Mouse (Mus musculus) fat pad, adult 2 months (tissue): Measurements from ENCODE around the gene Bud23.
"Not testable (repeated sequence)": the region's sequence is repeated elsewhere in the genome, so short reads cannot be mapped to it uniquely, and the experiment has no call there.

Experiments used
- DNase-seq: peaks from one replicate; pipeline ENCODE4 v3.0.0-alpha.2; 2011; ENCODE audit warnings: low read depth, low spot score; ENCODE audit errors: extremely low read depth

The Bud23 gene

DNA sequence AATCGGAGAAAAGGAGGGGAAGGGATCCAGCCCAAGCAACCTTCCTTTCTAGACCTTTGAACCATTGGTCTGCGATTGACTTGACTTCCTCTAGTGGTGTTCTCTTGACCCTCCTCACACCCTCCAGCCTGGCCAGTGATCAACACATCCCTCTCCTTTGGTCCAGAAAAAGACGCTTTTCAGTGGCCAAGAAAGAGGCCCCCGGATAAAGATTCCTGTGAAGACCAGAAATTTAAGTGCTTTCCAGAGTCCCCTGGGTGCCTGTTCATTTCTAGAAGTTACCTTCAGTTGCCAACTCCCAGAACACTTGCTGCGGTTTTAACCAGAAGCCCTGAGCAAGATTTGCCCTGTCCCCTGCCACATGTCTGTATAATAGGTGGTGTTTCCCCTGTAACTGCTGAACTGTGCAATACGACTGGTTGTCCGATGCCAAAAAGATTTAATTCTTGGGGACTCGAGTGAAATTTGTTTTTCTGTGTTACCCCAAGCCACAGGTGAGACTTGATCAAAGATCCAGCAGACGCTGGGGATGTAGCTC is at the start of gene Bud23:
TSS of gene Bud23 (minus strand) at position 51 of the 538 bp plus-strand sequence.
- not testable (repeated sequence) for DNase-seq

DNA sequence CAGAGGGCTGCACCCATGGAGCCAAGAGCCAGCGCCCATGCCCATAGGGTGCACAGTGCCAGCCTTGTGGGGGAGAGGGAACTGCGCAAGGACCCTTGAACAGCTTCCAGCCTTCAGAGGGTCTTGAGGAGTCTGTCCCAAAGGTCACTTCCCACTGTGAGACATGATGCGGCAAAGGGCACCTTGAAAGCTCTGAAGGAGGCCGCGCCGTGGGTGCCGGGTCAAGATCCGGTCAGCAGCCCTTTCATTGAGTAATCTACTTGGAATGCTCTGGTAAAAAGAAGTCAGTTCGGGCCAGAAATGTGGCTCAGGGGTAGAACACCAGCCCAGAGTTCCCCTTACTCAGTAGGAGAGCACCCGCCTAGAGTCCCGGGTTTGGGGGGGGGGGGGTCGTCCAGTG is 49.0 kb upstream of the Bud23 start:
- no peak for DNase-seq

DNA sequence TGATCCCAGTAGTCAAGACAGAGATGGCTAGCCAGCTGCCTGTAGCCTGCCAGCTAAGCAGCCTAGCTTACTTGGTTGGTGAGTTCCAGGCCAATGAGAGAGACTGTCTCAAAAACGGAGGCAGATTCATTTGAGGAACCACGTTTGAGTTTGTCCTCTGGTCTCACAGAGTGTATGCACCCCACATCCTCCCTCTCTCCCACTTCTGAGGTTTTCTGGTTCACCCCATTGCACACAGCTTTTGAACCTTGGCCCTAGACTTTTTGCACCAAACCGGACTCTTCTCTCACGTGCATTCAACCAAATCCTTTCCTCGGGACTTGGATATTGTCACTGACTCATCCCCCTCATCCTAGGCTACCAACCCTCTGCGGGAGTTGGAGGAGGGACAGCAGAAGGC is 45.2 kb upstream of the Bud23 start:
- DNase-seq, result no peak

DNA sequence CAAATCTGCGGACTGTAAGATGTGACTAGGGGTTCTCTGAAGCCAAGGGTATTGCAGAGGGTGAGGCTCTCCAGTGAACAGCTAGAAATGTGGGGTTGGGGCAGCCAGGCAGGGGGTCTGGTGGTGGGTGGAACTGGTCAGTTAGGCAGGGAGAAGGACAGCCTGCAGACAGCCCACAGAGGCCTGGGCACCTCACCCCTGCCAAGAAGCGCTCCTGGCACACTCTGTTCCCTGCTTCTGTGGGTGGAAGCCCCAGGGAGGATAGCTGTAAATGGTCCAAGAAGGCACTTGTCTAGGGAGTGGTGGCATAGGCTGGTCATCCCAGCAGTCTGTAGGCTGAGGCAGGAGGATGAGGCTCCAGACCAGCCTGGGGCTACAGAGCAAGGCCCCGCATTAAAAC is 44.7 kb upstream of the Bud23 start:
- DNase-seq, result no peak

DNA sequence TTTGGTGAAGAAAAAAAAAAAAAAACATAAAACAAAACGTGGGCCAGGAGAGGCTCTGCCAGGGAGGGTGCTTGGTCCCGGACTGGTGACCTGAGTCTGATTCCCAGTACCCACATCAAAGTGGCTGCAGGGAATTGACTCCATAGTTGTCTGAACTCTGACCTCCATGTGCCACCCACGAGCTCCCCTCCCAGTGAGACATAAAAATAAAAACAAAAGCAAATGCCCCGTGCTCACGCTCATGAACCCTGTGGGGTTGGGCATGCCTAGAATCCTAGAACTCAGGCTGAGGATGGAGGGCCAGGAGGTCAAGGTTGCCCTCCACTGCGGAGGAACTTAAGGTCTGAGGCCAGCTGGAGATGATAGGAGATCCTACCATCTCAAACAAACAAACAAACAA is 44.3 kb upstream of the Bud23 start:
- no peak for DNase-seq

DNA sequence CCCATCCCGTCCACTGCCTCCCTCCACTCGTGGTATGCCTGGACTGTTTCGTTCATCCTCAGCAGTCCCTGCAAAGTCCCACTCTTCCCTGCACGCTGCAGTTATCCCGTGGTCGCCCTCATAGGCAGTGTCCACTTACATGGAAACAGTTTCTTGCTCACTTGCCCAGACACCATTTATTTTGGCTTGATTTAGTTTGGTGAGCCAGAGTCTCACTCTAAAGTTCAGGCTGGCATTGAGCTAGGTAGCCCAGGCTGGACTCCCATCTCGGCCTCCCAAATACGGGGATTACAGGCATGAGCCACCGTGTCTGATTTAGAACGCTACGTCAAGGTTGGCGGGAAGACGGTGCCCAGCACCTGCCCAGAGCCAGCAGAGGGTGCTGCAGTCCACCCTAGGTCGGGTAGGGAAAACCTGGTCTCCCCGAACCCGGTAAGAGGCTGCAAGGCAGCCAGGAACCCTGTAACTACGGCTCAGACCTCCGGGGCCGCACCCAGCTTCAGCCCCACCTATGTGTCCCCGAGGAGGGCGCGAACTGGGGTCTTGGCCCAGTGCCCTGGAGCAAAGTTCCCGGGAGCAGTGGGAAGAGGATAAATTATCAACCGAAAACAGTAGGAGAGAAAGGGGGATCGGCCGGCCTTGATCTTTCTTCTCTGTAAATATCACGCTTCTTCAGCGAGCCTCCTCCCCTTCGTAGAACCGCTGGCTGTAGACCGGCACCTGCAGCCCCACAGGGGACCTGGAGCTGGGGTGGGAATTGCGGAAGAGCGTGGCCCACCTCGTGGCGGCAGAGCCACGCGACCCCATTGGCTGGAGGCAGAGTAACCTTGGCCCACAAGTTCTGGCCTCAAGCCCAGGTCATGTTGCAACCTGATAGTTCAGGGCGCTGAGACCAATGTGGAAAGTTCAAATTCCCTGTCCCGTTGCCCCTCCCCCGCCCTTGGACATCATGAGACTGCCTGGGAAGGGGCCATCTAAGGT is 43.1 kb upstream of the Bud23 start:
- no peak for DNase-seq

DNA sequence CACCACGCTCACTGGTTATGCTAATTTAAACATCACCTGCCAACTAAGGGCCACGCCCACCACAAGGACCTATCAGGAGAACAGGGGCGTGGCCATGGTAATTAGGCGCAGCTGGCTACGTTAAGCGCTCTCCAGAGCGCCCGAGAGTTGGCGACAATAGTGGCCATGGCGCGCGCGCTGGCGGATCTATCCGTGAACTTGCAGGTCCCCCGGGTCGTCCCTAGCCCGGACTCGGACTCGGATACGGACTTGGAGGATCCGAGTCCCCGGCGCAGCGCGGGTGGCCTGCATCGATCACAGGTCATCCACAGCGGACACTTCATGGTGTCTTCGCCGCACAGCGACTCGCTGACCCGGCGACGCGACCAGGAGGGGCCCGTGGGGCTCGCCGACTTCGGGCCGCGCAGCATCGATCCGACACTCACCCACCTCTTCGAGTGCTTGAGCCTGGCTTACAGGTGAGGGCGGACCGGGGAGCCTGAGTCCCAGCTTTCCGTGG is 42.0 kb upstream of the Bud23 start:
- peak; percentile 58 for DNase-seq

DNA sequence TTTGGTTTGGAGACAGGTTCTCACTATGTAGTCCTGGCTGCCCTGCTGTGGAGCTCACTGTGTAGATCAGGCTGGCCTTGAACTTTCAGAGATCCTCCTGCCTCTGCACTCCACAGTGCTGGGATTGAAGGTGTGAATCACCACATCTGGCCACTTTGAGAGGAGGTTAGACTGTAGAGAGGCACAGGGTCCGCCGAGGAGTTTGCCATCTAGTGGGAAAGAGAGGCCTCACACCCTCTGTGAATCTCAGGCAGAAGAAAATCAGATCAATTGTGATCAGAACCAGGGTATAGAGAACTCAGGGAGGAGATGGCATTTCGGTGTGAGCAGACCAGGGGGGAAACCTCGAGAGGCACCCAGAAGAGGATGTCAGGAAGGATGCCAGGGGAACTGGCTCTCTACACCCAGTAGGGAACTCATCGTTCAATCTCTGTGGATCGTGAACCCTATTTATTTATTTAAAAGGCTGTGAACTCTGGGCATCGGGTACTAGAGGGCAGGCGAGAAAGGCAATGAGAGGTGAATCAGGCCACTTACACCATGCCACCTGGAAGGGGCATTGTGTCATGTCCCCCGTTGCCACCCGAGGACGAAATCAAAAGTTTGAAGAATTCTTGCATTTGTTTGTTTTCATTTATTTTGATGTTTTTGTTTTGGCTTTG is 39.4 kb upstream of the Bud23 start:
- DNase-seq, result no peak

DNA sequence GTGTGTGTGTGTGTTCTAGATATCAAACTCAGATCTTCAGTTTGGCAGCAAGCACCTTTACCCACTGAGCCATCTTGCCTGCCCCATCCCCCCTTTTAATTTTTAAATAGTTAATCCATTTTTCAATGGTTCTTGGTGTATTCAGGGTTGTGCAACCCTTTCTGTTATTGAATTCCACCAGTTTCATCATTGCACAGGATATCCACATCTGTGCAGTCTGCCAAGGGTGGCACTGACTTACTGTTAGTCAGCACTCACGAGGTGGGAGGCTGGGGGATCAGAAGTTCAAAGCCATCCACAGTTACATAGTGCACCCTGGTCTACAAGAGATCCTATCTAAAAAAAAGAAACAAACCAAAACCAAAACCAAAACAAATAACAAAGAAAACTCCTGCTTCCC is 36.2 kb upstream of the Bud23 start:
- DNase-seq, result no peak

DNA sequence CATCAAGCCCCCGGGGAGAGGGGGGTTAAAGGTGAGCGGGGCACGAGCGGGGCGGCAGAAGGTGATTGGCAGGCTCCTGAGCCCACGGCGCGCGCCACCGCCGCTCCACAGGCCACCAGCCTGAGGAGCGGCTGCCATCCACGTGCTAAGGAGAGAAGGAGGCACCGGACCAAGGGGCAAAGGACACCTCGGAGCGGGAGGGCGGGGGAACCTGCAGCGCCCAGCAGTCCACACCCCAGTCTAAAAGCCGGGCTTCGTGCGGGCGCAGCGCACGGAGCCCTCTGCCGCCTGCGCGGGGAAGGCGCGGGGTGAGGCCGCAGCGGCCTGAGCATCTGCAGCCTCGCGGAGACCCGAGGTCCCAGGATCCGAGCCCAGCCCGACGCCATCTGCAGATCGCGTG is 24.9 kb upstream of the Bud23 start, which contains the start of gene Mlxipl:
TSS of gene Mlxipl (plus strand) at position 238 of the 400 bp plus-strand sequence.
- no peak for DNase-seq

DNA sequence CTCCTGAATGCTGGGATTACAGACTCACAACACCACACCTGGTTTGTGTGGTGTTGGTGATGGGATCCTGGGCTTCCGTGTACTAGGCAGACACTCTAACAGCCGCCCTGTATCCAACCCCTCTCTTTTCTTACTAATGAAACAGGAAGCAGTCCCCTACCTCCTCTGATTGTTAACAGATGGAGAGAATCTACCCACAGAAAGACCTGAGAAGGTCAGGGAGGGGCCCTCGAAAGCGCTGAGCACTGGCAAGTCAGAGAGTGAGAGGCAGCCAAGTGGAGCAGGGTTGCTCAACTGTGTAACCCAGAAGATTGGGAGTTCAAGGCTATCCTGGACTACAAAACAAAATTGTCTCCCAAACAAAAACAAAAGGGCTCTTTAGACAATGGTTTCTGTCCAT is 22.1 kb upstream of the Bud23 start:
- DNase-seq, result no peak

DNA sequence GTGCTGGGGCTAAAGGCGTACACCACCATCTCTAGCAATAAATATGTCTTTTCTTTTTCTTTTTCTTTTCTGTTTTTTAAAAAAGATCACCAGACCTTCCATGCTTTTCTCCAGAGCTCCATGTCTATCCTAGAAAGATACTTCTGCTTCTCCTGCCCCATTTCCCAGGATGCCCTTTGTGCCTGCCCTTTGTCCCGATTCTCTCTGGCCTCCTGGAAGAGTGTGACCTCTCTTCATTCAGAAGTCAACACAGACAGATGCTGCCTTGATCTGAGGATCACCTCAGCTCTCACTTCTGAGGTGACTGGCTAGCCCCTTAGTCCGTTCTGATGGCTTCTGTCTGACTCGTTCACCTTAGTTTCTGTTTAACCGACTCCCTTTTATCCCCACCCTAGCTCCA is 15.8 kb upstream of the Bud23 start:
- DNase-seq, result no peak

DNA sequence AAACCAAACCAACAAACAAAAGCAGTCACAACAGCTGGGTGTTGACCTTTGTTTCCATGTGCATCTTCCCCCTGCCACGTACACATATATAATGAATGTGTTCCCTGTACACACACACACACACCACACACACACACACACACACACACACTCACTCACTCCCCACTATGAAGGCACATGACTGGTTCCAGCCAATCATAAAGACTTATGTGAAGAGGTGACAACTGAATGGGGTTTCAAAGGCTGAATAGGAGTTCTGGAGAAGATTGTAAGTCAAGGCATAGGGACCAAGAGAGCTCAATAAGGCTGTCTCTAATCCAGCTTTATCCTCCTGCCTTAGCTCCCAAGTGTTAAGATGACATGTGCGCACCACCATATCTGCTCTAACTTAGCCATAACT is 14.8 kb upstream of the Bud23 start:
- no peak for DNase-seq

DNA sequence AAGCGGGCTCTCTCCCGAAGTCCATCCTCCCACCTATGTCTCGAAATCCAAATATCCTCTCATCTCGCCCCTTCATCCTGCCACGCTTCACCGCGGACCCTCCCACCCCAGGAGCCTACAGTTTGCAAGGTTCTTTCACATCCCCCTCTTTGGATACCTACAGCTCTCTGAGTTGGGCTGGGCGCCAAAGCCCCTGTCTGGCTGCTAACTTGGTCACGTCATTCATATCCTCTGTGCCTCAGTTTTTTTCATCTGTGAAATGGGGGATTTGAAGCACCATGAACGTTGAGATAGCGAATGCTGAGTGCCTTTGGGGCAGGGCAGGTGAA is 13.7 kb upstream of the Bud23 start:
- DNase-seq, result no peak

DNA sequence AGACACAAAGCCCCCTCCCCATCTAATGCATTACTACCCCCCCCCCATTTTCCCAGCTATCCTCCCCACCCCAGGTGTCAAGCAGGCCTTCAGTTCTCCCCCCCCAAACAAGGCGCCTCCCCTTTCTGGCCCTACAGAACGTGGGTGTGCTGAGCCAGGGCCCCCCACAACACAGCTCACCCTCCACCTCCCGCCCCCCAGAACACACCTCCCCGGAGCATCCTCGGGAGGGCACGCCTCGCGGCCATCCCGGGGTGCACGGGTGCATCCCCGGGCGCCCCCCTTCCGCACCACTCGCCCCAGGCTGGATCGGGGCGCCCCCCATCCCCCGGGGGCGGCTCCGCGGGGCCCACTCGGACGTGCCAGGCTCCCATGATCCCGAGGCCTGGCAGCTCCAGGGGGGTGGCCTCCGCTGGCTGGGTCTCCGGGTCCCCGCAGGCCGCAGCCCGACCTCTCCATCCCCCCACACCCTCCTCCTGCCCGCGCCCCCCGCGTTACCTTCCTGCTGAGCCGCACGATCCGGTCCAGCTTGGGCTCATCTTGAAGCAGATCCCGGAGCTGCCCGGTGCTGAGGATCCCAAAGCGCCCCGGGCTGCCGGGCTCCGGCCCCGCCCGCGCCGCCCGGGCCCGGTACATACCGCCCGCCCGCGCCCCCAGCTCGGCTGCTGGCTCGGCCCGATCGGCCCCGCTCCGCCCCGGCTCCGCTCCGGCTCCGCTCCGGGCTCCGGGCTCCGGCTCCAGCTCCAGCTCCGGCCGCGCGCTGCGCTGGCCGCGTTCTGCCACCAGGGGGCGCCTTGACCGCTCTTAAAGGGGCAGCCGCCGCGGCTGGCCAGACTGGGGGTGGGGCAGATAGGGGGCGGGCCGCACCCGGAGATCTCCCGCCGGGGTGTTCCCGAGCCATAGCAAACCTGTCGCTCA is 13.1 kb upstream of the Bud23 start, which contains the start of gene Vps37d:
TSS of gene Vps37d (minus strand) at position 703 of the 918 bp plus-strand sequence.
- no peak for DNase-seq

DNA sequence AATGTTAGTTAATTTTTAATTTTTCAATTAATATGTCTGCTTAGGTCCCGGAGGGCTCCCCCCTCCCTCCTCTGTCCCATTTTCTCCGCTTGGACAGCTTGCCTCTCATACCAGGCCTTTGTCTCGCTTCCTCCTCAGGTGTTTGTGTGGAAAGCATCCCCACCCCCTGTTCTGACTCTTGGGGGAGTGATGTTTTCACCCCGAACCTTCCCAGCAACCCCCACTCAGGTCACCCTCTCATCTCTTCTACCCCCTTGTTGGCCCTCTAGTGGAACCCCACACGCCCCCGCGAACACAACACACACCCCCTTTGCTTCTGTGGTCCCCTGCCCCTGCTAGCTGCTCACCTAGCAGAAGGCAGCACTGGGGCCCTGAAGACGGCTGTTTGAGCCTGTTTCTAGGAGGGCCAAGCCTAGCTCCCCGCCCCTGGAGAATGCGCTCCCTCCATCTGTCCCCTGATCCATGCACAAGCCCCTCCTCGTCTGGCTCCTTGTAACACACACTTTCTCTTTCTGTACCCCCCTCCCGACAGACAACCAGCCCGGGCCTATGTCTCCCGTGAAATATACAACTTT is 12.3 kb upstream of the Bud23 start:
- no peak for DNase-seq

DNA sequence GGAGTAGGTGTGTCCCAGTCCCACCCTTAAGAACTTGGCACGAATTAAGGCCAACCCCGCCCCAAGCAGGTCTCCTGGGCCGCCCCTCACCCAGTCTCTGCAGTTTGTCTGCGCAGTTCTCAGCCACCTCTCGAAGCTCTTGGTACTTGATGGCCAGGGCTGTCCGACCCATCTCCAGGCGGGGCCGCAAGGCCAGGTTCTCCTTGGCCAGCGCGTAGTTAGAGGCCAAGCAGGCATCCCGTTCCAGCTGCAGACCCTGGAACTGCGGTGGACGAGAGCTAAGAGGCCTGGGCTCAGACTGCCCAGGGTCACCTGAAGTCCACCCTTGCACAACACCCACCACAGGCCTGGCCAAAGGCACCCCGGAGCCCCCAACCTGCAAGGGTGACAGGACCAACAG is 11.6 kb upstream of the Bud23 start:
- no peak for DNase-seq

DNA sequence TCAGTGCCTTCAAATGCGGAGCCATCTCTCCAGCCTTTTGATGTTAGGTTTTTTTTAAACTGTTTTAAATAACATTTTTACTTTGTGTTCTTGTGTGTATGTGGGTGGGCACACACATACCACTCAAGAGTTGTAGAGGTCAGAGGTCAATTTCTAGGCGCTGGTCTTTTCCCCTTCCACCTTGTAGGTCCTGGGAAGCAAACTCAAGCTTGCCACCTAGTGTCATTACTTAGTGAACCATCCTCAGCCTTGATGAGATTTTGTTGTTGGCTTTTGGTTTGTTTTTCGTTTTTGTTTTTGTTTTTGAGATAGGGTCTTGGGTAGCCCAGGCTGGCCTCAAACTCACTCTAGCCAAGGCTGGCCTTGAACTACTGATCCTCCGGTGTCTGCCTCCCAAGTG is 10.9 kb upstream of the Bud23 start:
- no peak for DNase-seq

DNA sequence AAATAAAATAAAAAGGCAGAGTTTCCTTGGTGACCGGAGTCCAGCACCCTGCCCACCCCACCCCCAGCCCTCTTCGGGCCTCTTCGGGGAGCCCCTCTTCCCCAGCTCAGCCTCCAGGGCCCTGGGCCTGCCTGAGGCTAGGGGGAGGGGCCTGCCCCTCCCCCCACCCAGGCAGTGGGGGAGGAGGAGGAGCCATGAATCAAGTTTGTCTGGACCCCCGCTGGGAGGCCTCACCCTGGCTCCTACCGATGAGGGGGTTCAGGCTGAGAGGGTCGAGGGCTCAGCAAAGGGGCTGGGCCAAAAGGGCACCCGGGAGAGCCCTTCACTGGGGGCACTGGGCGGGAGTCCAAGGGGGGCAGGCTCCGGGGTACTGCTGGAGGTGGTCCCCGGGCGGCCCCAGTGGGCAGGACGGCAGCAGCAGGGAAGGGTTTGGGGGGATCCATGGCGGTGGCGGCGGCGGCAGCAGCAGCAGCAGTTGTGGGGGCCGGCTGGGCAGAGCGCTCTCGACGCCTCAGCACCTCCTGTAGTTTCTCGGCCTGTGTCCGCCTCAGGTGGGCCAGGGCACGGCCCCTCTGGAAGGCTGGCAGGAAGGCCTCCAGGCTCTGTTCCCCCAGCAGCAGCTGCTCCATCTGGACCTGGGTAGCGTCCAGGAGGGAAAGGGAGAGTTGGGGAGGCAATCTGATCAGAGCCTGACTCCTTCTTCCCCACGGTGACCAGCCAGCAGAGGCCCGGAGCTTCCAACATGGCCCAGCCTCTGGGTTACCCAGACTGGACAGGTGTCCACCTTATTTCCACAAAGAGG is 8.8 kb upstream of the Bud23 start:
- DNase-seq, result no peak

DNA sequence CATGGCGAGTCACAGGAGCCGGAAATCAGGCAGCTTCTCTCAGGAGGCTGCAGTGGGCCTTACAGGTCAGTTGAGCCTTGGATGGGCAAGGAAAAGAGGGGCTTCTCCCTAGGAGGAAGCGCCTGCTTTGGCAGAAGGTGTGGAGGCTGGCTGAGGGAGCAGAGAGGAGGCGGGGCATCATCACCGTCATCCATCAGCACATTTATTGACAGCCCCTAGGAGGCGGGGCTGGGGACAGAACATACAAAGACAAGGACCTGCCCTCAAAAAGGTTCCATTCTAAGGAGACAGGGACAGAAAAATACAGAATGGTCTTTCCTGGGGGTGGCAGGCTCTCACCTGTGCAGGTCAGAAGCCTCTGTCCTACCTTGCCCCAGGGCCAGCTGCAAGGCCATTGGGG is 8.0 kb upstream of the Bud23 start:
- no peak for DNase-seq
